8 mouse cellular contexts compared by ENCODE assay signal in genomic region chr11:101176933-101177773, GRCm38 (mm10). TPM values are rescaled to one million over a fixed set of nuclear protein-coding genes. Genes with fewer than 3 reads are reported as not detected.
DNase-seq lines count a peak whose midpoint lies in the region; ATAC-seq and TF ChIP-seq lines count a peak whose summit lies in the region.

No protein-coding gene starts in this region.

- no peak for ATAC-seq in forebrain, embryonic 13.5 days
- ATAC-seq in intestine, embryonic 16.5 days = no peak
- no peak for ATAC-seq in limb, embryonic 11.5 days (ENCODE audit: insufficient number of reproducible peaks, low FRiP score, low TSS enrichment, low read depth)

- peak overlapping the region; percentile 61 for H3K4me3 ChIP-seq in gastrocnemius, adult 2 months
- no peak overlapping the region for H3K4me3 ChIP-seq in bone marrow, adult 2 months (replicated peaks; ENCODE audit: control insufficient read depth, low read depth, low read length)
- H3K4me3 ChIP-seq in forebrain, embryonic 13.5 days = peak overlapping the region; percentile 34; the same call in 1 of the 2 replicates
- H3K4me3 ChIP-seq in intestine, embryonic 16.5 days (ENCODE audit: low read length) = no peak overlapping the region; the same call in 1 of the 2 replicates
- peak overlapping the region; percentile 2; the same call in 1 of the 2 replicates for H3K4me3 ChIP-seq in limb, embryonic 11.5 days (ENCODE audit: low read depth, low read length)
- no peak overlapping the region for H3K4me3 ChIP-seq in myocyte

- H3K36me3 ChIP-seq in forebrain, embryonic 13.5 days (ENCODE audit: poor library complexity, severe bottlenecking) = no peaks in the 10 kb centered on the region
- H3K36me3 ChIP-seq in intestine, embryonic 16.5 days (ENCODE audit: control insufficient read depth, insufficient read depth, low read length) = no peaks in the 10 kb centered on the region
- H3K36me3 ChIP-seq in limb, embryonic 11.5 days (ENCODE audit: control insufficient read depth, insufficient read depth, low read length) = no peaks in the 10 kb centered on the region
- no peaks in the 10 kb centered on the region for H3K36me3 ChIP-seq in myocyte (ENCODE audit: control insufficient read depth, insufficient read depth)

- 35% methylated on average over 22 of the region's 22 CpGs for WGBS in bone marrow, adult 2 months
- WGBS in forebrain, embryonic 13.5 days = 26% methylated on average over 22 of the region's 22 CpGs
- 30% methylated on average over 22 of the region's 22 CpGs for WGBS in intestine, embryonic 16.5 days
- 26% methylated on average over 22 of the region's 22 CpGs for WGBS in limb, embryonic 11.5 days

- intact Hi-C loops in gastrocnemius, adult 2 months (cut with DNase I) = loop anchor here (5.0 kb wide), 2 partner anchors 95 to 285 kb away; partner anchors contain the start of gene Coasy
- intact Hi-C loops in gastrocnemius, postnatal 36 days (cut with DNase I) = loop anchor here (2.0 kb wide), 1 partner anchor 194 kb away; no protein-coding TSS in a partner anchor

- H3K27me3 ChIP-seq in forebrain, embryonic 13.5 days = peaks cover 73% of the 10 kb centered on the region
- H3K27me3 ChIP-seq in intestine, embryonic 16.5 days (replicated peaks; ENCODE audit: control insufficient read depth, insufficient read depth, low read length) = peaks cover 4% of the 10 kb centered on the region; the same call in 1 of the 2 replicates
- peaks cover 56% of the 10 kb centered on the region for H3K27me3 ChIP-seq in limb, embryonic 11.5 days (ENCODE audit: control insufficient read depth, insufficient read depth, low read length)
- no peaks in the 10 kb centered on the region for H3K27me3 ChIP-seq in myocyte (ENCODE audit: control insufficient read depth, insufficient read depth, insufficient read length)

- TF ChIP-seq CTCF in gastrocnemius, adult 2 months (IDR thresholded peaks at IDR 0.05) = peak; percentile 71
- TF ChIP-seq CTCF in bone marrow, adult 2 months (IDR thresholded peaks at IDR 0.05; ENCODE audit: control insufficient read depth, insufficient read depth, low read length) = peak; percentile 63

- no peaks in the 10 kb centered on the region for H3K79me2 ChIP-seq in myocyte (ENCODE audit: control insufficient read depth, insufficient read depth)

- H3K4me2 ChIP-seq in forebrain, embryonic 13.5 days = peak overlapping the region; percentile 56
- H3K4me2 ChIP-seq in intestine, embryonic 16.5 days (ENCODE audit: low read depth, low read length) = peak overlapping the region; percentile 78; the same call in 1 of the 2 replicates
- no peak overlapping the region; the same call in 1 of the 2 replicates for H3K4me2 ChIP-seq in limb, embryonic 11.5 days (ENCODE audit: low read depth, severe bottlenecking)
- peak overlapping the region; percentile 87 for H3K4me2 ChIP-seq in myocyte (ENCODE audit: low read depth)

- peak; percentile 70 for DNase-seq in gastrocnemius, adult 2 months
- DNase-seq in gastrocnemius, postnatal 36 days = no peak
- peak; percentile 74 for DNase-seq in limb, embryonic 11.5 days (ENCODE audit: low spot score)
- peak; percentile 82 for DNase-seq in testis, postnatal 10 days (ENCODE audit: low spot score)

- TF ChIP-seq POLR2A in bone marrow, adult 2 months (IDR thresholded peaks at IDR 0.05; ENCODE audit: borderline replicate concordance, control insufficient read depth, low read depth, low read length) = no peak
- no peak for TF ChIP-seq POLR2A in myocyte (IDR thresholded peaks at IDR 0.05; ENCODE audit: insufficient read length, low read depth)

- H3K9ac ChIP-seq in forebrain, embryonic 13.5 days = 0 out of 2 replicates have a peak overlapping the region, but pooled peaks have one; percentile 16
- no peak overlapping the region for H3K9ac ChIP-seq in intestine, embryonic 16.5 days (ENCODE audit: low read depth, low read length)
- H3K9ac ChIP-seq in limb, embryonic 11.5 days (ENCODE audit: low read length) = no peak overlapping the region

- H3K4me1 ChIP-seq in bone marrow, adult 2 months (ENCODE audit: control insufficient read depth, insufficient read depth, low read length) = peaks cover 2% of the 10 kb centered on the region; the same call in 1 of the 2 replicates
- H3K4me1 ChIP-seq in forebrain, embryonic 13.5 days = peaks cover 55% of the 10 kb centered on the region
- peaks cover 42% of the 10 kb centered on the region for H3K4me1 ChIP-seq in intestine, embryonic 16.5 days (ENCODE audit: control insufficient read depth, insufficient read depth, low read length)
- H3K4me1 ChIP-seq in limb, embryonic 11.5 days (ENCODE audit: control insufficient read depth, insufficient read depth, low read length) = peaks cover 19% of the 10 kb centered on the region

- no peaks in the 10 kb centered on the region for H3K9me3 ChIP-seq in forebrain, embryonic 13.5 days (replicated peaks)
- H3K9me3 ChIP-seq in intestine, embryonic 16.5 days (ENCODE audit: control insufficient read depth, low read length) = no peaks in the 10 kb centered on the region
- H3K9me3 ChIP-seq in limb, embryonic 11.5 days (ENCODE audit: control insufficient read depth, low read length) = no peaks in the 10 kb centered on the region

- no peak overlapping the region for H3K27ac ChIP-seq in gastrocnemius, adult 2 months
- no peak overlapping the region for H3K27ac ChIP-seq in bone marrow, adult 2 months (ENCODE audit: control insufficient read depth, insufficient read depth, low read depth, low read length, poor library complexity)
- no peak overlapping the region for H3K27ac ChIP-seq in forebrain, embryonic 13.5 days
- H3K27ac ChIP-seq in intestine, embryonic 16.5 days (ENCODE audit: low read length) = no peak overlapping the region
- H3K27ac ChIP-seq in limb, embryonic 11.5 days (replicated peaks; ENCODE audit: low read depth, low read length) = no peak overlapping the region

- H3ac ChIP-seq in myocyte (ENCODE audit: control insufficient read depth, insufficient read length) = no peak overlapping the region

TF ChIP-seq in myocyte, 11 proteins besides CTCF, POLR2A, EP300 and RAD21 (continues in another document):
- TF ChIP-seq TCF3 (IDR thresholded peaks at IDR 0.05; ENCODE audit: insufficient read length, low read depth) = no peak
- no peak for TF ChIP-seq MYOG (IDR thresholded peaks at IDR 0.05; ENCODE audit: control insufficient read depth in 1 of 3, insufficient read depth in 1 of 3, insufficient read length in 2 of 3, low read depth in 2 of 3)
- no peak for TF ChIP-seq TCF12 (IDR thresholded peaks at IDR 0.05; ENCODE audit: insufficient read depth, poor library complexity, severe bottlenecking)
- TF ChIP-seq REST (IDR thresholded peaks at IDR 0.05; ENCODE audit: insufficient read depth, insufficient read length) = no peak
- TF ChIP-seq MAX (IDR thresholded peaks at IDR 0.05; ENCODE audit: low read depth) = no peak

RNA-seq across cellular contexts. Expression of gene Ccr10, which starts 1.9 kb away (rescaled TPM):
- not detected for total RNA-seq in gastrocnemius, adult 2 months (2021)
- not detected for total RNA-seq in gastrocnemius, postnatal 36 days (2021)
- polyA plus RNA-seq in bone marrow, adult 2 months (2011; ENCODE audit: insufficient read depth, insufficient read length, low replicate concordance, missing spikeins) = not detected in 2 replicates
- polyA plus RNA-seq in forebrain, embryonic 13.5 days (2015; fragmentation: Nextera tagmentation; extraction: Ambion mirVana) = 0.10 TPM in 1 of 2 replicates, not detected in the other
- 0.20 and 0.29 TPM in 2 replicates for polyA plus RNA-seq in intestine, embryonic 16.5 days (2015; fragmentation: Nextera tagmentation; extraction: Ambion mirVana)
- polyA plus RNA-seq in limb, embryonic 11.5 days (2014; fragmentation: Nextera tagmentation; extraction: Ambion mirVana) = 0.13 TPM in 1 of 2 replicates, not detected in the other
- 0.56 TPM for polyA plus RNA-seq in myocyte (2012; fragmentation: generic; extraction: Trizol)

RNA-seq across cellular contexts. Expression of gene Plekhh3, which starts 6.0 kb away (rescaled TPM):
- 10 to 100 TPM; 20.7 to 35.3 TPM for total RNA-seq in gastrocnemius, adult 2 months (2021)
- 10 to 100 TPM; 22.4 to 27.6 TPM for total RNA-seq in gastrocnemius, postnatal 36 days (2021)
- 2.0 and 2.1 TPM in 2 replicates for polyA plus RNA-seq in bone marrow, adult 2 months (2011; ENCODE audit: insufficient read depth, insufficient read length, low replicate concordance, missing spikeins)
- polyA plus RNA-seq in forebrain, embryonic 13.5 days (2015; fragmentation: Nextera tagmentation; extraction: Ambion mirVana) = 4.5 and 6.4 TPM in 2 replicates
- polyA plus RNA-seq in intestine, embryonic 16.5 days (2015; fragmentation: Nextera tagmentation; extraction: Ambion mirVana) = 9.2 and 10.1 TPM in 2 replicates
- polyA plus RNA-seq in limb, embryonic 11.5 days (2014; fragmentation: Nextera tagmentation; extraction: Ambion mirVana) = 2.6 and 4.1 TPM in 2 replicates
- 53.6 TPM for polyA plus RNA-seq in myocyte (2012; fragmentation: generic; extraction: Trizol)

RNA-seq across cellular contexts. Expression of gene Cntnap1, which starts 6.8 kb away (rescaled TPM):
- total RNA-seq in gastrocnemius, adult 2 months (2021) = 1 to 10 TPM; 1.2 to 1.6 TPM
- 1 to 10 TPM; 1.1 to 2.1 TPM for total RNA-seq in gastrocnemius, postnatal 36 days (2021)
- 0.54 and 1.5 TPM in 2 replicates for polyA plus RNA-seq in bone marrow, adult 2 months (2011; ENCODE audit: insufficient read depth, insufficient read length, low replicate concordance, missing spikeins)
- 0.36 and 0.42 TPM in 2 replicates for polyA plus RNA-seq in forebrain, embryonic 13.5 days (2015; fragmentation: Nextera tagmentation; extraction: Ambion mirVana)
- polyA plus RNA-seq in intestine, embryonic 16.5 days (2015; fragmentation: Nextera tagmentation; extraction: Ambion mirVana) = 0.86 and 0.87 TPM in 2 replicates
- polyA plus RNA-seq in limb, embryonic 11.5 days (2014; fragmentation: Nextera tagmentation; extraction: Ambion mirVana) = 0.04 and 0.21 TPM in 2 replicates
- 1.3 TPM for polyA plus RNA-seq in myocyte (2012; fragmentation: generic; extraction: Trizol)

RNA-seq across cellular contexts. Expression of gene Tubg2, which starts 21.4 kb away (rescaled TPM):
- 1 to 10 TPM; 2.4 to 3.6 TPM for total RNA-seq in gastrocnemius, adult 2 months (2021)
- total RNA-seq in gastrocnemius, postnatal 36 days (2021) = 1 to 10 TPM; 2.3 to 2.6 TPM
- polyA plus RNA-seq in bone marrow, adult 2 months (2011; ENCODE audit: insufficient read depth, insufficient read length, low replicate concordance, missing spikeins) = 3.4 TPM in 1 of 2 replicates, not detected in the other
- polyA plus RNA-seq in forebrain, embryonic 13.5 days (2015; fragmentation: Nextera tagmentation; extraction: Ambion mirVana) = 14.6 and 16.4 TPM in 2 replicates
- 3.9 and 4.2 TPM in 2 replicates for polyA plus RNA-seq in intestine, embryonic 16.5 days (2015; fragmentation: Nextera tagmentation; extraction: Ambion mirVana)
- polyA plus RNA-seq in limb, embryonic 11.5 days (2014; fragmentation: Nextera tagmentation; extraction: Ambion mirVana) = 4.8 and 5.0 TPM in 2 replicates
- polyA plus RNA-seq in myocyte (2012; fragmentation: generic; extraction: Trizol) = 0.18 TPM

RNA-seq across cellular contexts. Expression of gene Ezh1, which starts 49.1 kb away (rescaled TPM):
- total RNA-seq in gastrocnemius, adult 2 months (2021) = 10 to 100 TPM; 25.9 to 26.3 TPM
- 10 to 100 TPM; 20.5 to 23.8 TPM for total RNA-seq in gastrocnemius, postnatal 36 days (2021)
- 21.2 and 35.8 TPM in 2 replicates for polyA plus RNA-seq in bone marrow, adult 2 months (2011; ENCODE audit: insufficient read depth, insufficient read length, low replicate concordance, missing spikeins)
- polyA plus RNA-seq in forebrain, embryonic 13.5 days (2015; fragmentation: Nextera tagmentation; extraction: Ambion mirVana) = 12.1 and 13.8 TPM in 2 replicates
- 16.2 and 18.8 TPM in 2 replicates for polyA plus RNA-seq in intestine, embryonic 16.5 days (2015; fragmentation: Nextera tagmentation; extraction: Ambion mirVana)
- 12.7 and 13.4 TPM in 2 replicates for polyA plus RNA-seq in limb, embryonic 11.5 days (2014; fragmentation: Nextera tagmentation; extraction: Ambion mirVana)
- polyA plus RNA-seq in myocyte (2012; fragmentation: generic; extraction: Trizol) = 13.7 TPM

Comparison
In these comparisons a context has a peak if more than half of its experiments do, and no peak if none do; other contexts are left out.
1. DNase-seq: peak in gastrocnemius, adult 2 months (single experiment), limb, embryonic 11.5 days (single experiment) and testis, postnatal 10 days (single experiment); none in gastrocnemius, postnatal 36 days (0 of 2).
2. H3K4me3 ChIP-seq: peak in gastrocnemius, adult 2 months (single experiment), forebrain, embryonic 13.5 days (single experiment) and limb, embryonic 11.5 days (single experiment); none in bone marrow, adult 2 months (single experiment), intestine, embryonic 16.5 days (single experiment) and myocyte (single experiment).